7 mouse cellular contexts compared by ENCODE assay signal in genomic region chr19:4231253-4232185, GRCm38 (mm10). TPM values are rescaled to one million over a fixed set of nuclear protein-coding genes. Genes with fewer than 3 reads are reported as not detected.
DNase-seq lines count a peak whose midpoint lies in the region; ATAC-seq and TF ChIP-seq lines count a peak whose summit lies in the region.

TSS of gene Pold4 (plus strand) at chr19:4231899.

- peaks cover 20% of the 10 kb centered on the region for H3K4me1 ChIP-seq in embryonic facial prominence, embryonic 12.5 days
- H3K4me1 ChIP-seq in kidney, adult 2 months (ENCODE audit: control insufficient read depth, insufficient read depth, low read length): peaks cover 11% of the 10 kb centered on the region
- peaks cover 23% of the 10 kb centered on the region for H3K4me1 ChIP-seq in limb, embryonic 12.5 days (replicated peaks)
- H3K4me1 ChIP-seq in midbrain, embryonic 15.5 days: peaks cover 11% of the 10 kb centered on the region
- peaks cover 50% of the 10 kb centered on the region for H3K4me1 ChIP-seq in spleen, adult 2 months (ENCODE audit: control insufficient read depth, insufficient read depth, insufficient read length)

- H3K4me3 ChIP-seq in embryonic facial prominence, embryonic 12.5 days: peak within 1 kb of the TSS; percentile 65
- peak within 1 kb of the TSS; percentile 84 for H3K4me3 ChIP-seq in kidney, adult 2 months (ENCODE audit: insufficient read depth, low read depth, low read length)
- H3K4me3 ChIP-seq in limb, embryonic 12.5 days (replicated peaks): peak within 1 kb of the TSS; percentile 61
- H3K4me3 ChIP-seq in midbrain, embryonic 15.5 days: peak within 1 kb of the TSS; percentile 63
- H3K4me3 ChIP-seq in spleen, adult 2 months (ENCODE audit: extremely low read depth, insufficient read depth, insufficient read length): peak within 1 kb of the TSS; percentile 73

- no peaks in the 10 kb centered on the region for H3K9me3 ChIP-seq in embryonic facial prominence, embryonic 12.5 days
- H3K9me3 ChIP-seq in limb, embryonic 12.5 days: no peaks in the 10 kb centered on the region
- no peaks in the 10 kb centered on the region for H3K9me3 ChIP-seq in midbrain, embryonic 15.5 days

- 12% methylated on average over 26 of the region's 26 CpGs for WGBS in embryonic facial prominence, embryonic 12.5 days
- 7% methylated on average over 26 of the region's 26 CpGs for WGBS in kidney, adult 2 months
- WGBS in limb, embryonic 12.5 days: 13% methylated on average over 26 of the region's 26 CpGs
- 11% methylated on average over 26 of the region's 26 CpGs for WGBS in midbrain, embryonic 15.5 days
- WGBS in spleen, adult 2 months: 5% methylated on average over 26 of the region's 26 CpGs

- no peaks in the 10 kb centered on the region for H3K36me3 ChIP-seq in embryonic facial prominence, embryonic 12.5 days
- H3K36me3 ChIP-seq in kidney, adult 2 months (ENCODE audit: control insufficient read depth, insufficient read depth, low read length): no peaks in the 10 kb centered on the region
- no peaks in the 10 kb centered on the region for H3K36me3 ChIP-seq in limb, embryonic 12.5 days
- H3K36me3 ChIP-seq in midbrain, embryonic 15.5 days (replicated peaks): no peaks in the 10 kb centered on the region
- no peaks in the 10 kb centered on the region for H3K36me3 ChIP-seq in spleen, adult 2 months (ENCODE audit: control insufficient read depth, insufficient read depth, low read length)

- peak within 1 kb of the TSS; percentile 61 for H3K9ac ChIP-seq in embryonic facial prominence, embryonic 12.5 days
- H3K9ac ChIP-seq in limb, embryonic 12.5 days (replicated peaks): peak within 1 kb of the TSS; percentile 71
- peak within 1 kb of the TSS; percentile 77 for H3K9ac ChIP-seq in midbrain, embryonic 15.5 days

- peak; percentile 97 for DNase-seq in adrenal gland, postnatal 25 days
- peak; percentile 100 for DNase-seq in heart, adult 11 months
- peak; percentile 99 for DNase-seq in kidney, adult 2 months
- peak; percentile 95 to 98 for DNase-seq in spleen, adult 2 months (ENCODE audit: low read depth in 1 of 2, low spot score in 2 of 2)

- TF ChIP-seq CTCF in kidney, adult 2 months (conservative IDR thresholded peaks at IDR 0.05; ENCODE audit: insufficient read depth, insufficient read length, low read depth, low read length): no peak
- TF ChIP-seq CTCF in spleen, adult 2 months (IDR thresholded peaks at IDR 0.05; ENCODE audit: extremely low read depth, insufficient read depth, insufficient read length, insufficient replicate concordance): no peak

- peak; percentile 69; the same call in 1 of the 2 replicates for ATAC-seq in embryonic facial prominence, embryonic 12.5 days (ENCODE audit: insufficient number of reproducible peaks, insufficient read depth, low FRiP score, low TSS enrichment)
- ATAC-seq in limb, embryonic 12.5 days (ENCODE audit: insufficient number of reproducible peaks, insufficient read depth, low FRiP score, low TSS enrichment, low read depth): peak; percentile 64
- peak; percentile 96 for ATAC-seq in midbrain, embryonic 15.5 days (replicated peaks)

- H3K4me2 ChIP-seq in embryonic facial prominence, embryonic 12.5 days (replicated peaks): peak within 1 kb of the TSS; percentile 96
- peak within 1 kb of the TSS; percentile 92 for H3K4me2 ChIP-seq in limb, embryonic 12.5 days
- H3K4me2 ChIP-seq in midbrain, embryonic 15.5 days: peak within 1 kb of the TSS; percentile 84

- H3K27me3 ChIP-seq in embryonic facial prominence, embryonic 12.5 days: peaks cover 4% of the 10 kb centered on the region
- no peaks in the 10 kb centered on the region for H3K27me3 ChIP-seq in kidney, adult 2 months (replicated peaks; ENCODE audit: control insufficient read depth, insufficient read depth, low read length)
- peaks cover 24% of the 10 kb centered on the region for H3K27me3 ChIP-seq in limb, embryonic 12.5 days
- H3K27me3 ChIP-seq in midbrain, embryonic 15.5 days (replicated peaks): peaks cover 12% of the 10 kb centered on the region; the same call in 1 of the 2 replicates
- no peaks in the 10 kb centered on the region for H3K27me3 ChIP-seq in spleen, adult 2 months (ENCODE audit: control insufficient read depth, insufficient read depth, low read length)

- H3K27ac ChIP-seq in embryonic facial prominence, embryonic 12.5 days: peak within 1 kb of the TSS; percentile 60
- H3K27ac ChIP-seq in kidney, adult 2 months (ENCODE audit: insufficient read depth, low read depth, low read length): peak within 1 kb of the TSS; percentile 97
- peak within 1 kb of the TSS; percentile 66 for H3K27ac ChIP-seq in limb, embryonic 12.5 days
- H3K27ac ChIP-seq in midbrain, embryonic 15.5 days: peak within 1 kb of the TSS; percentile 79
- H3K27ac ChIP-seq in spleen, adult 2 months (ENCODE audit: insufficient read depth, low read length): peak within 1 kb of the TSS; percentile 99

- TF ChIP-seq POLR2A in kidney, adult 2 months (IDR thresholded peaks at IDR 0.05; ENCODE audit: low read depth, low read length): peak; percentile 19
- peak; percentile 83 for TF ChIP-seq POLR2A in spleen, adult 2 months (IDR thresholded peaks at IDR 0.05; ENCODE audit: low read depth, low read length)

RNA-seq across cellular contexts. Expression of gene Pold4, which starts in this region (rescaled TPM):
- 56.8 and 60.4 TPM in 2 replicates for total RNA-seq in adrenal gland, postnatal 25 days (2021)
- 14.9 and 21.6 TPM in 2 replicates for polyA plus RNA-seq in embryonic facial prominence, embryonic 12.5 days (2016; fragmentation: Nextera tagmentation; extraction: Ambion mirVana)
- 96.1 and 99.8 TPM in 2 replicates for polyA plus RNA-seq in kidney, adult 2 months (2012; rRNA removed)
- polyA plus RNA-seq in limb, embryonic 12.5 days (2016; fragmentation: Nextera tagmentation; extraction: Ambion mirVana): 13.8 and 16.2 TPM in 2 replicates
- 20.4 and 20.6 TPM in 2 replicates for polyA plus RNA-seq in midbrain, embryonic 15.5 days (2015; fragmentation: Nextera tagmentation; extraction: Ambion mirVana)
- 233 and 309 TPM in 2 replicates for polyA plus RNA-seq in spleen, adult 2 months (2012; rRNA removed)

Comparison
In these comparisons a context has a peak if more than half of its experiments do, and no peak if none do; other contexts are left out.
1. Peak in every context shown above with its lines: DNase-seq, ATAC-seq, H3K4me3 ChIP-seq and H3K27ac ChIP-seq.